Comparison of ENCODE assay signal across 18 mouse cellular contexts in the genomic region with DNA sequence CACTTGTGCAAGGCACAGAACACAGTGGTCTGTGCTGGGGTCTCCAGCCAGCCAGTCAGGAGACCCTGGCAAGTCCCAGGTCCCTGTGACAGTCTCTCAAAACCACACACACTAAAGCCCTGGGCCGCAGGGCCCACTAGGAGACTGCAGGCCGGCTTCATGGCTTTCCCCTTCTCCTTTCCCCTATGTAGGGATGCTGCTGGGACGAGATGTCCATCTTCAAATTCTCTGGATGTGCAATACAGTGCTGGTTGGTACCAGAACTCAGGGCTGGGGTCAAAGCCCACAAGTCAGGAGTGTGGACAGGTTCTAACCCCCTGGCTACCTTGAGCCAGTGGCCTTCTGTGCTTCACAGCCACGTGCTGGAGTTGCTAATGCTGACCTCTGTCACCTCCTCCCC. TPM values are rescaled to one million over a fixed set of nuclear protein-coding genes. Genes with fewer than 3 reads are reported as not detected.
DNase-seq lines count a peak whose midpoint lies in the region; ATAC-seq lines count a peak whose summit lies in the region.
"Had no signal": no experiment of that assay in that cellular context is flagged by ENCODE, and none has a peak within 500 bp of the region (broad histone marks: within the 10 kb centered on the region; RNA-seq: fewer than 3 reads in every experiment).

No protein-coding gene starts in this region.

- peaks cover 33% of the 10 kb centered on the region for H3K4me1 ChIP-seq in kidney, embryonic 14.5 days (ENCODE audit: control insufficient read depth, insufficient read depth, low read length)
- H3K4me1 ChIP-seq in midbrain, embryonic 12.5 days, result peaks cover 29% of the 10 kb centered on the region
- peaks cover 29% of the 10 kb centered on the region for H3K4me1 ChIP-seq in midbrain, embryonic 13.5 days (replicated peaks)
- H3K4me1 ChIP-seq in stomach, embryonic 14.5 days (ENCODE audit: control insufficient read depth, insufficient read depth, low read length), result peaks cover 27% of the 10 kb centered on the region

- H3K4me2 ChIP-seq in kidney, embryonic 14.5 days (replicated peaks; ENCODE audit: low read depth, low read length), result no peak overlapping the region
- no peak overlapping the region for H3K4me2 ChIP-seq in midbrain, embryonic 12.5 days (replicated peaks)
- H3K4me2 ChIP-seq in midbrain, embryonic 13.5 days (replicated peaks), result no peak overlapping the region
- H3K4me2 ChIP-seq in stomach, embryonic 14.5 days (replicated peaks; ENCODE audit: low read depth, low read length), result no peak overlapping the region
- H3K4me2 ChIP-seq: heart, embryonic 12.5 days; hindbrain, embryonic 12.5 days; liver, embryonic 15.5 days had no signal

- WGBS in kidney, embryonic 14.5 days, result 69% methylated on average over 4 of the region's 4 CpGs
- 66% methylated on average over 4 of the region's 4 CpGs for WGBS in midbrain, embryonic 12.5 days
- WGBS in midbrain, embryonic 13.5 days, result 70% methylated on average over 4 of the region's 4 CpGs
- 70% methylated on average over 4 of the region's 4 CpGs for WGBS in stomach, embryonic 14.5 days

- peak overlapping the region; percentile 17; the same call in 1 of the 2 replicates for H3K27ac ChIP-seq in kidney, embryonic 14.5 days (ENCODE audit: low read depth, low read length)
- 0 out of 2 replicates have a peak overlapping the region, but pooled peaks have one; percentile 25 for H3K27ac ChIP-seq in midbrain, embryonic 12.5 days (replicated peaks)
- no peak overlapping the region for H3K27ac ChIP-seq in midbrain, embryonic 13.5 days
- H3K27ac ChIP-seq in stomach, embryonic 14.5 days (ENCODE audit: low read length), result peak overlapping the region; percentile 66; the same call in 1 of the 2 replicates
- H3K27ac ChIP-seq: hindbrain, embryonic 12.5 days had no signal

- DNase-seq in heart, adult 11 months, result peak; percentile 92
- no peak for DNase-seq in heart, postnatal 4 days
- DNase-seq in kidney, postnatal 14 days, result no peak
- DNase-seq in cerebellum, adult 11 months, result no peak

- H3K36me3 ChIP-seq in kidney, embryonic 14.5 days (ENCODE audit: control insufficient read depth, insufficient read depth, low read length), result no peaks in the 10 kb centered on the region
- no peaks in the 10 kb centered on the region for H3K36me3 ChIP-seq in midbrain, embryonic 12.5 days
- H3K36me3 ChIP-seq in midbrain, embryonic 13.5 days, result no peaks in the 10 kb centered on the region
- no peaks in the 10 kb centered on the region for H3K36me3 ChIP-seq in stomach, embryonic 14.5 days (ENCODE audit: control insufficient read depth, insufficient read depth, low read length)
- H3K36me3 ChIP-seq: heart, embryonic 12.5 days; hindbrain, embryonic 12.5 days; liver, embryonic 15.5 days had no signal

- no peaks in the 10 kb centered on the region for H3K9me3 ChIP-seq in kidney, embryonic 14.5 days (ENCODE audit: control insufficient read depth, low read length)
- H3K9me3 ChIP-seq in midbrain, embryonic 12.5 days, result no peaks in the 10 kb centered on the region
- H3K9me3 ChIP-seq in midbrain, embryonic 13.5 days, result no peaks in the 10 kb centered on the region
- H3K9me3 ChIP-seq in stomach, embryonic 14.5 days (ENCODE audit: control insufficient read depth, low read depth, low read length), result no peaks in the 10 kb centered on the region
- H3K9me3 ChIP-seq: heart, embryonic 12.5 days; hindbrain, embryonic 12.5 days; liver, embryonic 15.5 days had no signal

- H3K9ac ChIP-seq in kidney, embryonic 14.5 days (ENCODE audit: low read depth, low read length), result no peak overlapping the region
- 0 out of 2 replicates have a peak overlapping the region, but pooled peaks have one; percentile 12 for H3K9ac ChIP-seq in midbrain, embryonic 12.5 days (replicated peaks)
- no peak overlapping the region for H3K9ac ChIP-seq in midbrain, embryonic 13.5 days (replicated peaks)
- no peak overlapping the region for H3K9ac ChIP-seq in stomach, embryonic 14.5 days (replicated peaks; ENCODE audit: low read depth, low read length)
- H3K9ac ChIP-seq: heart, embryonic 12.5 days; hindbrain, embryonic 12.5 days; liver, embryonic 15.5 days had no signal

- no peaks in the 10 kb centered on the region for H3K27me3 ChIP-seq in kidney, embryonic 14.5 days (ENCODE audit: control insufficient read depth, insufficient read depth, low read length)
- peaks cover 26% of the 10 kb centered on the region; the same call in 1 of the 2 replicates for H3K27me3 ChIP-seq in midbrain, embryonic 12.5 days
- H3K27me3 ChIP-seq in midbrain, embryonic 13.5 days, result 0 out of 2 replicates have a peak, but pooled peaks cover 3% of the 10 kb centered on the region
- H3K27me3 ChIP-seq in stomach, embryonic 14.5 days (ENCODE audit: control insufficient read depth, insufficient read depth, low read length), result no peaks in the 10 kb centered on the region

- ATAC-seq in kidney, embryonic 14.5 days (ENCODE audit: low FRiP score, low TSS enrichment), result no peak
- ATAC-seq in midbrain, embryonic 12.5 days (ENCODE audit: low FRiP score, low read depth), result no peak
- ATAC-seq in midbrain, embryonic 13.5 days, result no peak
- ATAC-seq in stomach, embryonic 14.5 days (ENCODE audit: insufficient number of reproducible peaks, insufficient read depth, low FRiP score, low read depth), result no peak

- H3K4me3 ChIP-seq in kidney, embryonic 14.5 days (ENCODE audit: low read length), result no peak overlapping the region
- H3K4me3 ChIP-seq in midbrain, embryonic 12.5 days, result no peak overlapping the region
- no peak overlapping the region for H3K4me3 ChIP-seq in midbrain, embryonic 13.5 days (replicated peaks)
- no peak overlapping the region for H3K4me3 ChIP-seq in stomach, embryonic 14.5 days (ENCODE audit: low read depth, low read length)
- H3K4me3 ChIP-seq: heart, embryonic 12.5 days; hindbrain, embryonic 12.5 days; liver, embryonic 15.5 days; myocyte had no signal

RNA-seq across cellular contexts. Expression of a gene that starts 1.4 kb away (rescaled TPM):
- total RNA-seq in heart, postnatal 4 days (2021), result not detected
- polyA plus RNA-seq in kidney, embryonic 14.5 days (2014; fragmentation: Nextera tagmentation; extraction: Ambion mirVana), result 0.34 TPM in 1 of 2 replicates, not detected in the other
- not detected in 2 replicates for polyA plus RNA-seq in midbrain, embryonic 12.5 days (2016; fragmentation: Nextera tagmentation; extraction: Ambion mirVana)
- not detected in 2 replicates for polyA plus RNA-seq in midbrain, embryonic 13.5 days (2015; fragmentation: Nextera tagmentation; extraction: Ambion mirVana)
- 0.74 TPM in 1 of 2 replicates, not detected in the other for polyA plus RNA-seq in stomach, embryonic 14.5 days (2014; fragmentation: Nextera tagmentation; extraction: Ambion mirVana)
- total RNA-seq: adrenal gland, postnatal 14 days; gastrocnemius, postnatal 25 days; megakaryocyte, adult 5-6 weeks had no signal
- polyA plus RNA-seq: hindbrain, embryonic 12.5 days; kidney, adult 2 months; limb, embryonic 11.5 days; myocyte; testis, adult 2 months had no signal

RNA-seq across cellular contexts. Expression of a gene that starts 40.8 kb away (rescaled TPM):
- 10 to 100 TPM; 11.6 to 12.1 TPM for total RNA-seq in heart, postnatal 4 days (2021)
- polyA plus RNA-seq in kidney, embryonic 14.5 days (2014; fragmentation: Nextera tagmentation; extraction: Ambion mirVana), result 32.2 and 39.0 TPM in 2 replicates
- polyA plus RNA-seq in midbrain, embryonic 12.5 days (2016; fragmentation: Nextera tagmentation; extraction: Ambion mirVana), result 28.5 and 33.9 TPM in 2 replicates
- 25.0 and 25.7 TPM in 2 replicates for polyA plus RNA-seq in midbrain, embryonic 13.5 days (2015; fragmentation: Nextera tagmentation; extraction: Ambion mirVana)
- polyA plus RNA-seq in stomach, embryonic 14.5 days (2014; fragmentation: Nextera tagmentation; extraction: Ambion mirVana), result 22.4 and 25.8 TPM in 2 replicates
